Mouse (Mus musculus): ENCODE measurements around the gene Myt1.

The Myt1 gene

GRCm38 (mm10) chr2:181763006-181763830 lies at the start of gene Myt1:
TSS of gene Myt1 (plus strand) at chr2:181763332.
- in situ Hi-C loops (cut with MboI, MseI), result loop anchor here (5.0 kb wide), 1 partner anchor 41 kb away; no protein-coding TSS in a partner anchor

GRCm38 (mm10) chr2:181713749-181714148 lies 49.4 kb upstream of the Myt1 start:
- in situ Hi-C loops (cut with MboI, MseI), result no loop called here

GRCm38 (mm10) chr2:181714903-181715326 lies 48.2 kb upstream of the Myt1 start, which contains the start of gene Oprl1:
TSS of gene Oprl1 (plus strand) at chr2:181715016.
- in situ Hi-C loops (cut with MboI, MseI), result no loop called here

- in situ Hi-C loops (cut with MboI, MseI), result no loop called here
Observed at GRCm38 (mm10) chr2:181715382-181715781, 47.8 kb upstream of the Myt1 start.

- in situ Hi-C loops (cut with MboI, MseI), result no loop called here
Observed at GRCm38 (mm10) chr2:181716991-181717390, 46.1 kb upstream of the Myt1 start.

GRCm38 (mm10) chr2:181720061-181720460 lies 43.1 kb upstream of the Myt1 start:
- in situ Hi-C loops (cut with MboI, MseI), result loop anchor here (5.0 kb wide), 2 partner anchors 42 to 147 kb away; partner anchors contain the start of gene Myt1

GRCm38 (mm10) chr2:181721200-181721599 lies 41.9 kb upstream of the Myt1 start:
- in situ Hi-C loops (cut with MboI, MseI), result loop anchor here (5.0 kb wide), 2 partner anchors 41 to 146 kb away; partner anchors contain the start of gene Myt1

GRCm38 (mm10) chr2:181722213-181722612 lies 40.9 kb upstream of the Myt1 start:
- in situ Hi-C loops (cut with MboI, MseI), result loop anchor here (5.0 kb wide), 2 partner anchors 40 to 145 kb away; partner anchors contain the start of gene Myt1

- in situ Hi-C loops (cut with MboI, MseI), result no loop called here
Observed at GRCm38 (mm10) chr2:181727659-181728262, 35.4 kb upstream of the Myt1 start.

GRCm38 (mm10) chr2:181730051-181730450 lies 33.1 kb upstream of the Myt1 start:
- in situ Hi-C loops (cut with MboI, MseI), result no loop called here

- in situ Hi-C loops (cut with MboI, MseI), result no loop called here
Observed at GRCm38 (mm10) chr2:181752626-181753025, 10.5 kb upstream of the Myt1 start.

GRCm38 (mm10) chr2:181758147-181758725 lies 4.9 kb upstream of the Myt1 start:
- in situ Hi-C loops (cut with MboI, MseI), result no loop called here

- in situ Hi-C loops (cut with MboI, MseI), result no loop called here
Observed at GRCm38 (mm10) chr2:181759041-181759440, 4.1 kb upstream of the Myt1 start.

- in situ Hi-C loops (cut with MboI, MseI), result loop anchor here (5.0 kb wide), 1 partner anchor 42 kb away; no protein-coding TSS in a partner anchor
Observed at GRCm38 (mm10) chr2:181763886-181764527, 875 bp downstream of the Myt1 start.

GRCm38 (mm10) chr2:181764600-181764999 lies 1.5 kb downstream of the Myt1 start:
- in situ Hi-C loops (cut with MboI, MseI), result loop anchor here (5.0 kb wide), 1 partner anchor 42 kb away; no protein-coding TSS in a partner anchor

- in situ Hi-C loops (cut with MboI, MseI), result no loop called here
Observed at GRCm38 (mm10) chr2:181765251-181765650, 2.1 kb downstream of the Myt1 start.

GRCm38 (mm10) chr2:181766672-181767557 lies 3.8 kb downstream of the Myt1 start:
- in situ Hi-C loops (cut with MboI, MseI), result no loop called here

- in situ Hi-C loops (cut with MboI, MseI), result no loop called here
Observed at GRCm38 (mm10) chr2:181768451-181768850, 5.3 kb downstream of the Myt1 start.

- in situ Hi-C loops (cut with MboI, MseI), result no loop called here
Observed at GRCm38 (mm10) chr2:181769397-181769796, 6.3 kb downstream of the Myt1 start.

GRCm38 (mm10) chr2:181773203-181773602 lies 10.1 kb downstream of the Myt1 start:
- in situ Hi-C loops (cut with MboI, MseI), result no loop called here

GRCm38 (mm10) chr2:181775786-181776185 lies 12.7 kb downstream of the Myt1 start:
- in situ Hi-C loops (cut with MboI, MseI), result no loop called here

Measured in T-helper 1 cell (primary cell).